Comparison of ENCODE assay signal across 14 mouse cellular contexts in the genomic region with DNA sequence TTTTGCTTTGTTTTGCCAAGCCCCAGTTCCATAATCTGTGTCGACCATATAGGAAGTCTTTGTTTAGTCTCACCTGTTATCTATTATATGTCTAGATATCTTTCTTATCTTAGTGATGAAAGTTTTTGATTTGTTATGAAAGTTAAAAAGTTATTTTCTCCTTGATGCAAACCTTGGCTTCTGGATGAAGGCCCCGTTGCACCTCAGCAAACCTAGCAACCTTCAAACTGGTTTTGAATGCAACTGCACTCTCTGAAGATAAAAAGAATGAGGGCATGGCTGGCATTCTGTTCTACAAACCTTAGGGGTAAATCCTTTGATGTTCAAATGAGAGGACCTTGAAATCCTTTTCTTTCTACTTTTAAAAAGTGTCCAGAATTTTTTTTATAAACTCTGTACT.
DNase-seq lines count a peak whose midpoint lies in the region.
"Had no signal": no experiment of that assay in that cellular context is flagged by ENCODE, and none has a peak within 500 bp of the region (broad histone marks: within the 10 kb centered on the region; RNA-seq: fewer than 3 reads in every experiment).

No protein-coding gene starts in this region.

- DNase-seq in adrenal gland, adult (ENCODE audit: inconsistent age in 2 of 2, low spot score in 1 of 2) = peak; percentile 34 to 79
- DNase-seq in adrenal gland, postnatal 4 days (ENCODE audit: low spot score in 2 of 2) = no peak
- DNase-seq in adrenal gland, adult 8-10 months = peak; percentile 55
- DNase-seq in adrenal gland, postnatal 25 days = no peak
- peak; percentile 8 to 12 for DNase-seq in adrenal gland, postnatal 36 days
- no peak for DNase-seq in urinary bladder, adult 18-20 months (ENCODE audit: low spot score in 2 of 2)
- DNase-seq in right cerebral cortex, postnatal 14 days = no peak
- DNase-seq: B cell, adult 2 months; cerebellum, adult 11-12 months; cerebellum, adult 2 months; cerebellum, adult 9-10 months; cerebellum, postnatal 10 days; cerebellum, postnatal 25 days; forebrain, postnatal 0 days had no signal

Comparison
In these comparisons a context has a peak if more than half of its experiments do, and no peak if none do; other contexts are left out.
1. DNase-seq: peak in adrenal gland, adult (2 of 2), adrenal gland, adult 8-10 months (single experiment) and adrenal gland, postnatal 36 days (2 of 2); none in adrenal gland, postnatal 4 days (0 of 2), adrenal gland, postnatal 25 days (single experiment), urinary bladder, adult 18-20 months (0 of 2) and right cerebral cortex, postnatal 14 days (single experiment).